Comparison of ENCODE assay signal across 27 mouse cellular contexts in genomic region chr13:97639656-97640055, GRCm38 (mm10).
A peak's percentile ranks its signal among the peaks of the same experiment; 100 is the strongest.
DNase-seq lines count a peak whose midpoint lies in the region; ATAC-seq and TF ChIP-seq lines count a peak whose summit lies in the region.
"Had no signal": no experiment of that assay in that cellular context is flagged by ENCODE, and none has a peak within 500 bp of the region (broad histone marks: within the 10 kb centered on the region; RNA-seq: fewer than 3 reads in every experiment).

No protein-coding gene starts in this region.

- H3K27ac ChIP-seq in heart, embryonic 10.5 days = peak overlapping the region; percentile 75
- peak overlapping the region; percentile 75; the same call in 1 of the 2 replicates for H3K27ac ChIP-seq in midbrain, embryonic 15.5 days
- no peak overlapping the region for H3K27ac ChIP-seq in midbrain, embryonic 11.5 days (ENCODE audit: low read depth, low read length)
- H3K27ac ChIP-seq in small intestine, adult 2 months (ENCODE audit: insufficient read depth, low read depth, low read length) = peak overlapping the region; percentile 4; the same call in 1 of the 2 replicates
- H3K27ac ChIP-seq: embryonic facial prominence, embryonic 12.5 days; lung, embryonic 15.5 days; stomach, embryonic 15.5 days had no signal

- no peaks in the 10 kb centered on the region for H3K27me3 ChIP-seq in heart, embryonic 10.5 days (ENCODE audit: insufficient read depth, poor library complexity, severe bottlenecking)
- no peaks in the 10 kb centered on the region for H3K27me3 ChIP-seq in midbrain, embryonic 15.5 days (replicated peaks)
- H3K27me3 ChIP-seq in midbrain, embryonic 11.5 days (ENCODE audit: control insufficient read depth, insufficient read depth, low read length) = no peaks in the 10 kb centered on the region
- no peaks in the 10 kb centered on the region for H3K27me3 ChIP-seq in small intestine, adult 2 months (ENCODE audit: control insufficient read depth, insufficient read depth, low read length)
- H3K27me3 ChIP-seq: embryonic facial prominence, embryonic 12.5 days; lung, embryonic 15.5 days; megakaryocyte, embryonic 14.5 days; stomach, embryonic 15.5 days had no signal

- H3K4me1 ChIP-seq in heart, embryonic 10.5 days = peaks cover 35% of the 10 kb centered on the region
- peaks cover 14% of the 10 kb centered on the region for H3K4me1 ChIP-seq in midbrain, embryonic 15.5 days
- H3K4me1 ChIP-seq in midbrain, embryonic 11.5 days (ENCODE audit: control insufficient read depth, insufficient read depth, low read length) = no peaks in the 10 kb centered on the region
- H3K4me1 ChIP-seq in small intestine, adult 2 months (ENCODE audit: control insufficient read depth, insufficient read depth, insufficient read length, low read length) = peaks cover 6% of the 10 kb centered on the region; the same call in 1 of the 2 replicates
- H3K4me1 ChIP-seq: megakaryocyte, embryonic 14.5 days; stomach, embryonic 15.5 days had no signal

- H3K4me3 ChIP-seq in heart, embryonic 10.5 days = no peak overlapping the region
- H3K4me3 ChIP-seq in midbrain, embryonic 15.5 days = no peak overlapping the region
- H3K4me3 ChIP-seq in midbrain, embryonic 11.5 days (ENCODE audit: low read depth, low read length) = no peak overlapping the region
- H3K4me3 ChIP-seq in small intestine, adult 2 months (ENCODE audit: low read depth, low read length) = no peak overlapping the region
- H3K4me3 ChIP-seq: embryonic facial prominence, embryonic 12.5 days; lung, embryonic 15.5 days; megakaryocyte, embryonic 14.5 days; stomach, embryonic 15.5 days had no signal

- WGBS in heart, embryonic 10.5 days = 64% methylated on average over 3 of the region's 3 CpGs
- 82% methylated on average over 3 of the region's 3 CpGs for WGBS in midbrain, embryonic 15.5 days
- WGBS in midbrain, embryonic 11.5 days = 71% methylated on average over 3 of the region's 3 CpGs
- 34% methylated on average over 3 of the region's 3 CpGs for WGBS in small intestine, adult 2 months

- peaks cover 2% of the 10 kb centered on the region; the same call in 1 of the 2 replicates for H3K36me3 ChIP-seq in heart, embryonic 10.5 days
- no peaks in the 10 kb centered on the region for H3K36me3 ChIP-seq in midbrain, embryonic 15.5 days (replicated peaks)
- H3K36me3 ChIP-seq in midbrain, embryonic 11.5 days (ENCODE audit: control insufficient read depth, insufficient read depth, low read length) = no peaks in the 10 kb centered on the region
- H3K36me3 ChIP-seq in small intestine, adult 2 months (ENCODE audit: control insufficient read depth, insufficient read depth, low read length) = no peaks in the 10 kb centered on the region
- H3K36me3 ChIP-seq: embryonic facial prominence, embryonic 12.5 days; G1E; lung, embryonic 15.5 days; stomach, embryonic 15.5 days had no signal

- DNase-seq in heart, embryonic 10.5 days (ENCODE audit: low spot score) = no peak
- DNase-seq in heart, postnatal 4 days = no peak
- no peak for DNase-seq in midbrain, embryonic 11.5 days (ENCODE audit: low spot score, missing footprints)
- DNase-seq in ZHBTc4 (ENCODE audit: low read depth, low spot score) = peak; percentile 31
- no peak for DNase-seq in lung, postnatal 4 days
- DNase-seq: adrenal gland, postnatal 14 days; cerebellum, adult 11 months; cerebellum, adult 9-10 months; cerebellum, postnatal 36 days; embryo, embryonic 11 days; forebrain, postnatal 0 days; kidney, adult 11 months; kidney, postnatal 36 days; layer of hippocampus, postnatal 36 days; retina, postnatal 1 day; right cerebral cortex, postnatal 14 days; thymus, adult 2 months; thymus, postnatal 36 days had no signal

- no peak for ATAC-seq in midbrain, embryonic 15.5 days (replicated peaks)
- no peak for ATAC-seq in midbrain, embryonic 11.5 days (ENCODE audit: low FRiP score)
- ATAC-seq: forebrain, postnatal 0 days; inflammation-experienced regulatory T-cells, adult 6 months had no signal

- no peaks in the 10 kb centered on the region for H3K9me3 ChIP-seq in heart, embryonic 10.5 days
- no peaks in the 10 kb centered on the region for H3K9me3 ChIP-seq in midbrain, embryonic 15.5 days
- H3K9me3 ChIP-seq in midbrain, embryonic 11.5 days (ENCODE audit: control insufficient read depth, low read length) = no peaks in the 10 kb centered on the region
- H3K9me3 ChIP-seq: embryonic facial prominence, embryonic 12.5 days; stomach, embryonic 15.5 days had no signal

- no peak for TF ChIP-seq CTCF in small intestine, adult 2 months (IDR thresholded peaks at IDR 0.05; ENCODE audit: extremely low read depth, insufficient read length, insufficient replicate concordance, low read depth, low read length)

- no peak for TF ChIP-seq POLR2A in small intestine, adult 2 months (IDR thresholded peaks at IDR 0.05; ENCODE audit: low read depth, low read length)

- H3K9ac ChIP-seq in midbrain, embryonic 15.5 days = no peak overlapping the region
- H3K9ac ChIP-seq in midbrain, embryonic 11.5 days (ENCODE audit: low read length) = no peak overlapping the region
- H3K9ac ChIP-seq: embryonic facial prominence, embryonic 12.5 days; forebrain, postnatal 0 days; hindbrain, embryonic 14.5 days; lung, embryonic 15.5 days; stomach, embryonic 15.5 days had no signal

- H3K4me2 ChIP-seq in midbrain, embryonic 15.5 days = no peak overlapping the region
- H3K4me2 ChIP-seq in midbrain, embryonic 11.5 days = no peak overlapping the region
- H3K4me2 ChIP-seq: embryonic facial prominence, embryonic 12.5 days; hindbrain, embryonic 14.5 days; lung, embryonic 15.5 days; stomach, embryonic 15.5 days had no signal
